Mouse (Mus musculus): Measurements from ENCODE around the gene Rtn4. TPM values are rescaled to one million over a fixed set of nuclear protein-coding genes. Genes with fewer than 3 reads are reported as not detected.
A peak's percentile ranks its signal among the peaks of the same experiment; 100 is the strongest.

The Rtn4 gene
- total and polyA plus RNA-seq, 3 experiments = 46.5 to 202 (median 57.8) TPM

GRCm38 (mm10) chr11:29702721-29703120 is 10.0 kb downstream of the Rtn4 start:
- H3K27me3 ChIP-seq (ENCODE audit: control insufficient read depth in 1 of 2, insufficient read depth in 2 of 2, low read length in 2 of 2) = no peaks in the 10 kb centered on the region
- H3K9me3 ChIP-seq (replicated peaks; ENCODE audit: insufficient read depth, low read length) = no peaks in the 10 kb centered on the region
- no peak overlapping the region for H3K9ac ChIP-seq (ENCODE audit: control insufficient read depth, low read depth, low read length, poor library complexity, severe bottlenecking)
- peaks cover 19% of the 10 kb centered on the region for H3K79me2 ChIP-seq (ENCODE audit: control insufficient read depth, insufficient read depth, low read length, poor library complexity)
- no peak overlapping the region for H3K4me3 ChIP-seq (ENCODE audit: control insufficient read depth in 1 of 2, insufficient read depth in 1 of 2, low read depth in 2 of 2, low read length in 2 of 2)
- H3K4me1 ChIP-seq (ENCODE audit: control insufficient read depth in 1 of 2, insufficient read depth in 2 of 2, low read length in 2 of 2) = peaks cover 10 to 14% of the 10 kb centered on the region in 2 experiments
- DNase-seq (ENCODE audit: low read depth, low spot score) = no peak
- TF ChIP-seq ZMIZ1 (IDR thresholded peaks at IDR 0.05; ENCODE audit: low read depth, low read length) = no peak
- no peak for TF ChIP-seq ETS1 (IDR thresholded peaks at IDR 0.05; ENCODE audit: low read depth, low read length)
- TF ChIP-seq HCFC1 (IDR thresholded peaks at IDR 0.05; ENCODE audit: low read depth, low read length) = no peak
- TF ChIP-seq ZC3H11A (IDR thresholded peaks at IDR 0.05; ENCODE audit: low read depth, low read length) = no peak
- TF ChIP-seq KAT2A (conservative IDR thresholded peaks at IDR 0.05; ENCODE audit: low read depth, low read length) = no peak
- no peak for TF ChIP-seq MAFK (IDR thresholded peaks at IDR 0.05; ENCODE audit: borderline replicate concordance, low read depth, low read length)
- no peak for TF ChIP-seq USF1 (IDR thresholded peaks at IDR 0.05; ENCODE audit: low read depth, low read length)
- TF ChIP-seq GATA1 (IDR thresholded peaks at IDR 0.05; ENCODE audit: low read depth, low read length) = no peak
- no peak for TF ChIP-seq MAX (IDR thresholded peaks at IDR 0.05; ENCODE audit: low read length)
- no peak for TF ChIP-seq JUND (IDR thresholded peaks at IDR 0.05; ENCODE audit: low read depth, low read length)
- TF ChIP-seq E2F4 (IDR thresholded peaks at IDR 0.05; ENCODE audit: borderline replicate concordance, low read depth, low read length) = no peak
- TF ChIP-seq POLR2AphosphoS5 (IDR thresholded peaks at IDR 0.05; ENCODE audit: borderline replicate concordance, low read depth, low read length) = no peak
- TF ChIP-seq POLR2A (IDR thresholded peaks at IDR 0.05; ENCODE audit: control insufficient read depth in 1 of 2, insufficient read depth in 1 of 2, low read depth in 1 of 2, low read length in 2 of 2, poor library complexity in 1 of 2) = no peak
- TF ChIP-seq EP300 (IDR thresholded peaks at IDR 0.05; ENCODE audit: low read depth in 1 of 2, low read length in 2 of 2) = no peak
- TF ChIP-seq MYB (IDR thresholded peaks at IDR 0.05; ENCODE audit: low read depth, low read length) = no peak
- no peak for TF ChIP-seq MAZ (IDR thresholded peaks at IDR 0.05; ENCODE audit: low read depth, low read length)
- no peak for TF ChIP-seq SIN3A (IDR thresholded peaks at IDR 0.05; ENCODE audit: low read length)
- no peak for TF ChIP-seq CHD2 (IDR thresholded peaks at IDR 0.05; ENCODE audit: low read length)
- TF ChIP-seq NRF1 (IDR thresholded peaks at IDR 0.05; ENCODE audit: insufficient read depth, low read depth, low read length, poor library complexity, severe bottlenecking) = no peak
- TF ChIP-seq ZNF384 (IDR thresholded peaks at IDR 0.05; ENCODE audit: low read depth, low read length) = no peak
- no peak overlapping the region for H3K27ac ChIP-seq (ENCODE audit: control insufficient read depth, low read depth, low read length)
- H3K36me3 ChIP-seq (ENCODE audit: control insufficient read depth in 1 of 2, insufficient read depth in 2 of 2, low read length in 2 of 2) = peaks cover 19 to 27% of the 10 kb centered on the region in 2 experiments

- H3K9me3 ChIP-seq (replicated peaks; ENCODE audit: insufficient read depth, low read length) = no peaks in the 10 kb centered on the region
- no peaks in the 10 kb centered on the region for H3K27me3 ChIP-seq (ENCODE audit: control insufficient read depth in 1 of 2, insufficient read depth in 2 of 2, low read length in 2 of 2)
- peaks cover 11% of the 10 kb centered on the region; the same call in 1 of the 2 replicates for H3K79me2 ChIP-seq (ENCODE audit: control insufficient read depth, insufficient read depth, low read length, poor library complexity)
- peaks cover 21 to 30% of the 10 kb centered on the region in 2 experiments for H3K36me3 ChIP-seq (ENCODE audit: control insufficient read depth in 1 of 2, insufficient read depth in 2 of 2, low read length in 2 of 2)
- peak; percentile 64 for DNase-seq (ENCODE audit: low read depth, low spot score)
- H3K4me3 ChIP-seq (ENCODE audit: control insufficient read depth in 1 of 2, insufficient read depth in 1 of 2, low read depth in 2 of 2, low read length in 2 of 2) = no peak overlapping the region
- H3K4me1 ChIP-seq (ENCODE audit: control insufficient read depth in 1 of 2, insufficient read depth in 2 of 2, low read length in 2 of 2) = peaks cover 10 to 11% of the 10 kb centered on the region in 2 experiments
- TF ChIP-seq CHD1 (IDR thresholded peaks at IDR 0.05; ENCODE audit: low read depth, low read length) (no peak), ZKSCAN1 (IDR thresholded peaks at IDR 0.05; ENCODE audit: low read depth, low read length) (no peak), ZNF384 (IDR thresholded peaks at IDR 0.05; ENCODE audit: low read depth, low read length) (no peak), MAZ (IDR thresholded peaks at IDR 0.05; ENCODE audit: low read depth, low read length) (no peak), MYC (IDR thresholded peaks at IDR 0.05; ENCODE audit: low read depth, low read length) (0 out of 2 replicates have a peak, but pooled peaks have one; percentile 65)
- H3K27ac ChIP-seq (ENCODE audit: control insufficient read depth, low read depth, low read length) = no peak overlapping the region
- H3K9ac ChIP-seq (ENCODE audit: control insufficient read depth, low read depth, low read length, poor library complexity, severe bottlenecking) = no peak overlapping the region
These were observed 12.5 kb downstream of the Rtn4 start for GRCm38 (mm10) chr11:29705263-29705662.

Data from MEL (cell line).